In genomic region chr6:34884724-34885123, GRCm38 (mm10) we compare ENCODE assay signal across 27 mouse cellular contexts. TPM values are rescaled to one million over a fixed set of nuclear protein-coding genes. Genes with fewer than 3 reads are reported as not detected.
A peak's percentile ranks its signal among the peaks of the same experiment; 100 is the strongest.
DNase-seq lines count a peak whose midpoint lies in the region; ATAC-seq and TF ChIP-seq lines count a peak whose summit lies in the region.
"Had no signal": no experiment of that assay in that cellular context is flagged by ENCODE, and none has a peak within 500 bp of the region (broad histone marks: within the 10 kb centered on the region; RNA-seq: fewer than 3 reads in every experiment).

No protein-coding gene starts in this region.

- ATAC-seq in intestine, embryonic 15.5 days = peak; percentile 81
- peak; percentile 83 for ATAC-seq in intestine, embryonic 16.5 days
- ATAC-seq in intestine, postnatal 0 days = peak; percentile 83
- ATAC-seq: activated CD4-positive, CD25-positive, alpha-beta regulatory T cell, adult 4 months; CD4-positive, CD25-positive, alpha-beta regulatory T cell, adult 4 months; Patski had no signal

- no peaks in the 10 kb centered on the region for H3K9me3 ChIP-seq in intestine, embryonic 15.5 days
- no peaks in the 10 kb centered on the region for H3K9me3 ChIP-seq in intestine, embryonic 16.5 days (ENCODE audit: control insufficient read depth, low read length)
- H3K9me3 ChIP-seq in intestine, postnatal 0 days (ENCODE audit: control insufficient read depth) = no peaks in the 10 kb centered on the region
- H3K9me3 ChIP-seq: G1E had no signal

- no peak for TF ChIP-seq CTCF in gastrocnemius, adult 2 months (IDR thresholded peaks at IDR 0.05)
- no peak for TF ChIP-seq CTCF in intestine, postnatal 0 days (IDR thresholded peaks at IDR 0.05; ENCODE audit: low read depth)
- no peak for TF ChIP-seq CTCF in thymus, adult 2 months (IDR thresholded peaks at IDR 0.05; ENCODE audit: borderline replicate concordance, control insufficient read depth, extremely low read depth, insufficient read depth, low read length, poor library complexity)

- H3K9ac ChIP-seq in intestine, embryonic 15.5 days = no peak overlapping the region
- H3K9ac ChIP-seq in intestine, embryonic 16.5 days (ENCODE audit: low read depth, low read length) = no peak overlapping the region
- 0 out of 2 replicates have a peak overlapping the region, but pooled peaks have one; percentile 37 for H3K9ac ChIP-seq in intestine, postnatal 0 days (ENCODE audit: low read depth, low read length)

- no peak overlapping the region for H3K27ac ChIP-seq in gastrocnemius, adult 2 months
- peak overlapping the region; percentile 72 for H3K27ac ChIP-seq in intestine, embryonic 15.5 days
- H3K27ac ChIP-seq in intestine, embryonic 16.5 days (ENCODE audit: low read length) = peak overlapping the region; percentile 88
- H3K27ac ChIP-seq in intestine, postnatal 0 days (ENCODE audit: low read depth, low read length) = peak overlapping the region; percentile 95
- H3K27ac ChIP-seq in thymus, adult 2 months (ENCODE audit: control insufficient read depth, insufficient read depth, low read length) = no peak overlapping the region

- 0 out of 2 replicates have a peak, but pooled peaks cover 2% of the 10 kb centered on the region for H3K4me1 ChIP-seq in intestine, embryonic 15.5 days (replicated peaks)
- no peaks in the 10 kb centered on the region for H3K4me1 ChIP-seq in intestine, embryonic 16.5 days (ENCODE audit: control insufficient read depth, insufficient read depth, low read length)
- H3K4me1 ChIP-seq in intestine, postnatal 0 days (replicated peaks; ENCODE audit: control insufficient read depth, insufficient read depth, low read length) = no peaks in the 10 kb centered on the region
- H3K4me1 ChIP-seq in thymus, adult 2 months (replicated peaks; ENCODE audit: control insufficient read depth, insufficient read depth, low read length) = 0 out of 2 replicates have a peak, but pooled peaks cover 2% of the 10 kb centered on the region

- 68% methylated on average over 7 of the region's 7 CpGs for WGBS in intestine, embryonic 15.5 days
- WGBS in intestine, embryonic 16.5 days = 71% methylated on average over 7 of the region's 7 CpGs
- 36% methylated on average over 7 of the region's 7 CpGs for WGBS in intestine, postnatal 0 days
- WGBS in thymus, adult 2 months = 95% methylated on average over 7 of the region's 7 CpGs

- DNase-seq in gastrocnemius, adult 2 months = peak; percentile 6
- DNase-seq in gastrocnemius, postnatal 4 days (ENCODE audit: low spot score in 2 of 2) = no peak
- no peak for DNase-seq in heart, adult 11 months
- no peak for DNase-seq in thymus, adult 2 months
- no peak for DNase-seq in kidney, adult 18-20 months
- DNase-seq: adrenal gland, adult 2 months; adrenal gland, adult 8-10 months; adrenal gland, postnatal 10 days; adrenal gland, postnatal 14 days; adrenal gland, postnatal 25 days; adrenal gland, postnatal 36 days; B cell, adult 2 months; cerebellum, adult 11 months; cerebellum, adult 11-12 months had no signal

- TF ChIP-seq POLR2A in thymus, adult 2 months (IDR thresholded peaks at IDR 0.05; ENCODE audit: control insufficient read depth, extremely low read depth, insufficient read depth, low read length, poor library complexity) = no peak

- H3K4me2 ChIP-seq in intestine, embryonic 15.5 days (replicated peaks) = no peak overlapping the region
- 0 out of 2 replicates have a peak overlapping the region, but pooled peaks have one; percentile 1 for H3K4me2 ChIP-seq in intestine, embryonic 16.5 days (ENCODE audit: low read depth, low read length)
- peak overlapping the region; percentile 43 for H3K4me2 ChIP-seq in intestine, postnatal 0 days (replicated peaks; ENCODE audit: low read depth)

- no peaks in the 10 kb centered on the region for H3K27me3 ChIP-seq in intestine, embryonic 15.5 days (replicated peaks)
- no peaks in the 10 kb centered on the region for H3K27me3 ChIP-seq in intestine, embryonic 16.5 days (replicated peaks; ENCODE audit: control insufficient read depth, insufficient read depth, low read length)
- no peaks in the 10 kb centered on the region for H3K27me3 ChIP-seq in intestine, postnatal 0 days (replicated peaks; ENCODE audit: control insufficient read depth, insufficient read depth, low read length)
- no peaks in the 10 kb centered on the region for H3K27me3 ChIP-seq in thymus, adult 2 months (ENCODE audit: control insufficient read depth, insufficient read depth, low read length)
- H3K27me3 ChIP-seq: CH12.LX, Patski had no signal

- peaks cover 12% of the 10 kb centered on the region for H3K36me3 ChIP-seq in intestine, embryonic 15.5 days
- no peaks in the 10 kb centered on the region for H3K36me3 ChIP-seq in intestine, embryonic 16.5 days (ENCODE audit: control insufficient read depth, insufficient read depth, low read length)
- H3K36me3 ChIP-seq in intestine, postnatal 0 days (ENCODE audit: control insufficient read depth, insufficient read depth) = peaks cover 22% of the 10 kb centered on the region; the same call in 1 of the 2 replicates
- H3K36me3 ChIP-seq in thymus, adult 2 months (ENCODE audit: control insufficient read depth, insufficient read depth, low read length) = peaks cover 15% of the 10 kb centered on the region

- no peak overlapping the region for H3K4me3 ChIP-seq in gastrocnemius, adult 2 months
- H3K4me3 ChIP-seq in intestine, embryonic 15.5 days (replicated peaks) = no peak overlapping the region
- no peak overlapping the region for H3K4me3 ChIP-seq in intestine, embryonic 16.5 days (ENCODE audit: low read length)
- H3K4me3 ChIP-seq in intestine, postnatal 0 days (ENCODE audit: low read depth, low read length) = no peak overlapping the region
- no peak overlapping the region for H3K4me3 ChIP-seq in thymus, adult 2 months (ENCODE audit: control insufficient read depth, insufficient read depth, low read length)

- intact Hi-C loops in gastrocnemius, adult 2 months (cut with DNase I) = no loop called here

RNA-seq across cellular contexts. Expression of gene Cyren, which starts 6.9 kb away (rescaled TPM):
- total RNA-seq in gastrocnemius, adult 2 months (2021) = 1 to 10 TPM; 2.8 to 3.7 TPM
- total RNA-seq in gastrocnemius, postnatal 4 days (2021) = 1 to 10 TPM; 7.9 TPM
- 11.0 and 11.3 TPM in 2 replicates for polyA plus RNA-seq in intestine, embryonic 15.5 days (2015; fragmentation: Nextera tagmentation; extraction: Ambion mirVana)
- 11.4 and 11.9 TPM in 2 replicates for polyA plus RNA-seq in intestine, embryonic 16.5 days (2015; fragmentation: Nextera tagmentation; extraction: Ambion mirVana)
- polyA plus RNA-seq in intestine, postnatal 0 days (2015; fragmentation: Nextera tagmentation; extraction: Ambion mirVana) = 6.2 and 6.8 TPM in 2 replicates
- polyA plus RNA-seq in thymus, adult 2 months (2012; rRNA removed) = 17.0 and 20.1 TPM in 2 replicates

RNA-seq across cellular contexts. Expression of gene Tmem140, which starts 21.8 kb away (rescaled TPM):
- 10 to 100 TPM; 26.4 to 32.9 TPM for total RNA-seq in gastrocnemius, adult 2 months (2021)
- 1 to 10 TPM; 8.6 to 9.7 TPM for total RNA-seq in gastrocnemius, postnatal 4 days (2021)
- polyA plus RNA-seq in intestine, embryonic 15.5 days (2015; fragmentation: Nextera tagmentation; extraction: Ambion mirVana) = 1.7 and 1.8 TPM in 2 replicates
- polyA plus RNA-seq in intestine, embryonic 16.5 days (2015; fragmentation: Nextera tagmentation; extraction: Ambion mirVana) = 1.8 TPM in 2 replicates
- 12.9 and 25.0 TPM in 2 replicates for polyA plus RNA-seq in intestine, postnatal 0 days (2015; fragmentation: Nextera tagmentation; extraction: Ambion mirVana)
- polyA plus RNA-seq in thymus, adult 2 months (2012; rRNA removed) = 15.7 and 22.3 TPM in 2 replicates

RNA-seq across cellular contexts. Expression of gene Wdr91, which starts 26.0 kb away (rescaled TPM):
- total RNA-seq in gastrocnemius, adult 2 months (2021) = 1 to 10 TPM; 5.2 to 8.0 TPM
- 10 to 100 TPM; 17.5 to 18.7 TPM for total RNA-seq in gastrocnemius, postnatal 4 days (2021)
- polyA plus RNA-seq in intestine, embryonic 15.5 days (2015; fragmentation: Nextera tagmentation; extraction: Ambion mirVana) = 7.1 and 8.4 TPM in 2 replicates
- 7.2 and 7.5 TPM in 2 replicates for polyA plus RNA-seq in intestine, embryonic 16.5 days (2015; fragmentation: Nextera tagmentation; extraction: Ambion mirVana)
- polyA plus RNA-seq in intestine, postnatal 0 days (2015; fragmentation: Nextera tagmentation; extraction: Ambion mirVana) = 5.7 and 6.9 TPM in 2 replicates
- 58.4 and 60.2 TPM in 2 replicates for polyA plus RNA-seq in thymus, adult 2 months (2012; rRNA removed)

RNA-seq across cellular contexts. Expression of gene Stra8, which starts 35.2 kb away (rescaled TPM):
- not detected for total RNA-seq in gastrocnemius, adult 2 months (2021)
- not detected for total RNA-seq in gastrocnemius, postnatal 4 days (2021)
- not detected in 2 replicates for polyA plus RNA-seq in intestine, embryonic 15.5 days (2015; fragmentation: Nextera tagmentation; extraction: Ambion mirVana)
- not detected in 2 replicates for polyA plus RNA-seq in intestine, embryonic 16.5 days (2015; fragmentation: Nextera tagmentation; extraction: Ambion mirVana)
- polyA plus RNA-seq in intestine, postnatal 0 days (2015; fragmentation: Nextera tagmentation; extraction: Ambion mirVana) = not detected in 2 replicates
- 0.10 and 0.40 TPM in 2 replicates for polyA plus RNA-seq in thymus, adult 2 months (2012; rRNA removed)
- total RNA-seq: adrenal gland, adult 18-20 months; adrenal gland, adult 2 months; adrenal gland, adult 8-10 months; adrenal gland, postnatal 10 days; adrenal gland, postnatal 14 days; adrenal gland, postnatal 25 days; adrenal gland, postnatal 36 days; adrenal gland, postnatal 4 days; MEL had no signal
- polyA plus RNA-seq: adrenal gland, adult 2 months; brain, embryonic 14.5 days; C2C12; G1E; Patski had no signal

Comparison
In these comparisons a context has a peak if more than half of its experiments do, and no peak if none do; other contexts are left out.
1. H3K27ac ChIP-seq: peak in intestine, embryonic 15.5 days (single experiment), intestine, embryonic 16.5 days (single experiment) and intestine, postnatal 0 days (single experiment); none in gastrocnemius, adult 2 months (single experiment) and thymus, adult 2 months (single experiment).
2. Peak in every context shown above with its lines, with median percentiles within 50 percentile points of each other: ATAC-seq.